Mouse (Mus musculus) bone marrow, adult 2 months (tissue): ENCODE measurements at regions not wholly inside any gene's neighbourhood (a gene's known extent, or its start where the extent isn't known, plus 50 kb on each side); places are given as distances from the start of the nearest gene placed in this dataset.

Experiments
- CTCF ChIP-seq: fragments of 200-500 bp; IDR thresholded peaks from 2 replicates; pipeline ENCODE4 v1.5.1; 2011; ENCODE audit warnings: low read length, control low read depth; ENCODE audit not compliant: control insufficient read depth, insufficient read depth
- POLR2A ChIP-seq: fragments of 200-500 bp; IDR thresholded peaks from 2 replicates; pipeline ENCODE4 v1.6.1; 2011; ENCODE audit warnings: low read depth, mild to moderate bottlenecking, control low read depth, low read length, borderline replicate concordance; ENCODE audit not compliant: control insufficient read depth

- no peak for TF ChIP-seq CTCF
- no peak for TF ChIP-seq POLR2A
Observed at GRCm38 (mm10) chr8:96152056-96152455, 263.7 kb upstream of the Got2 start.
